Mouse (Mus musculus) ES-Bruce4 (cell line): ENCODE measurements around the gene Gm21969. TPM values are rescaled to one million over a fixed set of nuclear protein-coding genes. Genes with fewer than 3 reads are reported as not detected.

Source experiments
- H3K27ac ChIP-seq: 2 replicates; pipeline ENCODE4 v1.5.1; 2012; ENCODE audit warnings: low read length, inconsistent platforms; ENCODE audit not compliant: insufficient read depth
- H3K27me3 ChIP-seq: 2 replicates; pipeline ENCODE4 v1.6.1; 2012; ENCODE audit warnings: mild to moderate bottlenecking, low read length, inconsistent platforms; ENCODE audit not compliant: control insufficient read depth, poor library complexity, insufficient read depth, severe bottlenecking
- H3K36me3 ChIP-seq: 2 replicates; pipeline ENCODE4 v1.6.1; 2012; ENCODE audit warnings: inconsistent platforms, mild to moderate bottlenecking, low read length, moderate library complexity; ENCODE audit not compliant: control insufficient read depth, poor library complexity, insufficient read depth, severe bottlenecking
- H3K4me1 ChIP-seq: one replicate; pipeline ENCODE4 v1.8.1; 2011; ENCODE audit warnings: low read length; ENCODE audit not compliant: control insufficient read depth, insufficient read depth
- H3K4me3 ChIP-seq: 2 replicates; pipeline ENCODE4 v1.5.1; 2011; ENCODE audit warnings: low read depth, mild to moderate bottlenecking, low read length
- H3K9ac ChIP-seq: 2 replicates; pipeline ENCODE4 v1.6.1; 2012; ENCODE audit warnings: low read depth, mild to moderate bottlenecking, inconsistent platforms; ENCODE audit not compliant: poor library complexity, severe bottlenecking
- H3K9me3 ChIP-seq: replicated peaks from 2 replicates; pipeline ENCODE4 v1.6.1; 2012; ENCODE audit warnings: mild to moderate bottlenecking, low read length, inconsistent platforms; ENCODE audit not compliant: control insufficient read depth, poor library complexity, insufficient read depth, severe bottlenecking
- CTCF ChIP-seq: IDR thresholded peaks from one replicate; pipeline ENCODE4 v1.8.1; 2011; ENCODE audit warnings: low read depth, low read length
- EP300 ChIP-seq: IDR thresholded peaks from 2 replicates; pipeline ENCODE4 v1.6.1; 2011; ENCODE audit warnings: low read depth, low read length; ENCODE audit not compliant: insufficient read depth
- POLR2A ChIP-seq: IDR thresholded peaks from one replicate; pipeline ENCODE4 v1.8.1; 2011; ENCODE audit warnings: low read length; ENCODE audit not compliant: insufficient read depth
- polyA plus RNA-seq: library from polyadenylated mRNA; stranded (reverse); fragments of >200 nt; gene quantifications from 2 replicates; pipeline ENCODE4 v1.2.4, GENCODE M21; 2011; ENCODE audit warnings: low read depth; ENCODE audit not compliant: missing spikeins, insufficient read depth, insufficient read length

The Gm21969 gene
- polyA plus RNA-seq, 1 experiment = not detected

DNA sequence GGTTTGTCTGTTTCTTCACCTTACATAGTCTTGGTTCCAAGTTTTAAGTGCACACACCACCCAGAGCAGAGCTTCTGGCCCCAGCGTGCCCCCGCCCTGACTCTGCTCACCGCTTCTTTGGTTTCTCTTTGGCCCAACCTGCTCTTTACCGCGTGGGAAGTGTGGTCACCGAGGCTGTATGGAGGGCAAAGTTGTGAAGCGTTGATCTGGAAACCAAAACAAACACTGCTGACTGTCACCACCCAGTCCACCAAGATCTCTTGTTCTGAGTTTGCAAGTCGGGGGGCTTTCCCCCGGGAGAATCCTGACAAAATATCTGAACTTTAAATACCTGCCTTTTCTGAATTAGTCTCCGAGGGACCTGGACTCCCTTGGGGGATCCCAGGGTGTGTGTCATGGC lies 24.0 kb upstream of the Gm21969 start:
- Histone ChIP-seq H3K4me1 (peaks cover 4% of the 10 kb centered on the region), H3K9ac (no peak overlapping the region), H3K27ac (no peak overlapping the region), H3K36me3 (no peaks in the 10 kb centered on the region), H3K4me3 (no peak overlapping the region), H3K27me3 (no peaks in the 10 kb centered on the region), H3K9me3 (no peaks in the 10 kb centered on the region)
- no peak for TF ChIP-seq CTCF
- no peak for TF ChIP-seq EP300
- TF ChIP-seq POLR2A = no peak

- Histone ChIP-seq H3K27me3 (no peaks in the 10 kb centered on the region), H3K4me1 (peaks cover 4% of the 10 kb centered on the region), H3K9ac (no peak overlapping the region), H3K9me3 (no peaks in the 10 kb centered on the region), H3K27ac (no peak overlapping the region), H3K4me3 (no peak overlapping the region), H3K36me3 (no peaks in the 10 kb centered on the region)
- TF ChIP-seq POLR2A (no peak), CTCF (no peak), EP300 (no peak)
These were observed 23.5 kb upstream of the Gm21969 start for GRCm38 (mm10) chr4:139579466-139579865.

- no peak overlapping the region for H3K4me3 ChIP-seq
- 0 out of 2 replicates have a peak overlapping the region, but pooled peaks have one; percentile 12 for H3K27ac ChIP-seq
- TF ChIP-seq EP300 (peak; percentile 38; the same call in 1 of the 2 replicates), CTCF (no peak), POLR2A (no peak)
- H3K9ac ChIP-seq = no peak overlapping the region
- H3K4me1 ChIP-seq = peaks cover 4% of the 10 kb centered on the region
- no peaks in the 10 kb centered on the region for H3K36me3 ChIP-seq
- H3K9me3 ChIP-seq = no peaks in the 10 kb centered on the region
- H3K27me3 ChIP-seq = no peaks in the 10 kb centered on the region
These were observed 22.2 kb upstream of the Gm21969 start for GRCm38 (mm10) chr4:139580663-139581336.

GRCm38 (mm10) chr4:139581427-139582051 lies 21.4 kb upstream of the Gm21969 start:
- H3K4me1 ChIP-seq = peaks cover 4% of the 10 kb centered on the region
- H3K27me3 ChIP-seq = no peaks in the 10 kb centered on the region
- no peaks in the 10 kb centered on the region for H3K9me3 ChIP-seq
- no peaks in the 10 kb centered on the region for H3K36me3 ChIP-seq
- H3K4me3 ChIP-seq = no peak overlapping the region
- TF ChIP-seq CTCF (no peak), EP300 (no peak), POLR2A (no peak)
- no peak overlapping the region for H3K27ac ChIP-seq
- H3K9ac ChIP-seq = no peak overlapping the region

GRCm38 (mm10) chr4:139582346-139582745 lies 20.6 kb upstream of the Gm21969 start:
- H3K4me3 ChIP-seq = no peak overlapping the region
- H3K4me1 ChIP-seq = peaks cover 6% of the 10 kb centered on the region
- H3K27me3 ChIP-seq = no peaks in the 10 kb centered on the region
- no peaks in the 10 kb centered on the region for H3K36me3 ChIP-seq
- H3K27ac ChIP-seq = no peak overlapping the region
- TF ChIP-seq EP300 (no peak), CTCF (no peak), POLR2A (no peak)
- no peak overlapping the region for H3K9ac ChIP-seq
- H3K9me3 ChIP-seq = no peaks in the 10 kb centered on the region

GRCm38 (mm10) chr4:139582903-139583302 lies 20.1 kb upstream of the Gm21969 start:
- H3K27me3 ChIP-seq = no peaks in the 10 kb centered on the region
- TF ChIP-seq EP300 = no peak
- no peak for TF ChIP-seq POLR2A
- no peak for TF ChIP-seq CTCF
- no peak overlapping the region for H3K4me3 ChIP-seq
- H3K4me1 ChIP-seq = peaks cover 8% of the 10 kb centered on the region
- no peak overlapping the region for H3K9ac ChIP-seq
- H3K27ac ChIP-seq = no peak overlapping the region
- no peaks in the 10 kb centered on the region for H3K36me3 ChIP-seq
- no peaks in the 10 kb centered on the region for H3K9me3 ChIP-seq
